Mouse (Mus musculus): ENCODE results near the gene Zfc3h1. TPM values are rescaled to one million over a fixed set of nuclear protein-coding genes. Genes with fewer than 3 reads are reported as not detected.
A peak's percentile ranks its signal among the peaks of the same experiment; 100 is the strongest.

Gene Zfc3h1
- polyA plus RNA-seq, 1 experiment from 2014 or later: 5.0 TPM

- DNase-seq (no peak), ATAC-seq (no peak)
- no peaks in the 10 kb centered on the region for H3K27me3 ChIP-seq (ENCODE audit: insufficient read depth, low read length)
- H3K9me3 ChIP-seq (ENCODE audit: low read length): no peaks in the 10 kb centered on the region
- WGBS (ENCODE audit: insufficient replicate concordance): 53% methylated on average over 7 of the region's 7 CpGs
- H3K4me3 ChIP-seq (ENCODE audit: low read depth, low read length): no peak overlapping the region
- H3K9ac ChIP-seq (replicated peaks): no peak overlapping the region
- H3K4me1 ChIP-seq (ENCODE audit: insufficient read depth): no peaks in the 10 kb centered on the region
- no peaks in the 10 kb centered on the region; the same call in 1 of the 2 replicates for H3K36me3 ChIP-seq (replicated peaks; ENCODE audit: insufficient read depth, low read length)
- TF ChIP-seq EP300 (IDR thresholded peaks at IDR 0.05; ENCODE audit: low read depth): no peak
- H3K4me2 ChIP-seq (ENCODE audit: low read depth, low read length): no peak overlapping the region
- no peak overlapping the region for H3K27ac ChIP-seq (ENCODE audit: low read depth)
Measured at GRCm38 (mm10) chr10:115469040-115469439, 84.3 kb downstream of the Zfc3h1 start.

GRCm38 (mm10) chr10:115470621-115471334, 86.0 kb downstream of the Zfc3h1 start:
- ATAC-seq (no peak), DNase-seq (no peak)
- Histone ChIP-seq H3K4me1 (ENCODE audit: insufficient read depth) (no peaks in the 10 kb centered on the region), H3K9ac (replicated peaks) (no peak overlapping the region), H3K27ac (ENCODE audit: low read depth) (no peak overlapping the region), H3K4me2 (ENCODE audit: low read depth, low read length) (peak overlapping the region; percentile 29), H3K4me3 (ENCODE audit: low read depth, low read length) (no peak overlapping the region), H3K27me3 (ENCODE audit: insufficient read depth, low read length) (no peaks in the 10 kb centered on the region), H3K9me3 (ENCODE audit: low read length) (no peaks in the 10 kb centered on the region), H3K36me3 (replicated peaks; ENCODE audit: insufficient read depth, low read length) (no peaks in the 10 kb centered on the region; the same call in 1 of the 2 replicates)
- WGBS (ENCODE audit: insufficient replicate concordance): 62% methylated on average over 17 of the region's 17 CpGs
- TF ChIP-seq EP300 (IDR thresholded peaks at IDR 0.05; ENCODE audit: low read depth) (no peak), CTCF (IDR thresholded peaks at IDR 0.05; ENCODE audit: low read depth) (no peak)

GRCm38 (mm10) chr10:115473213-115473961, 88.6 kb downstream of the Zfc3h1 start:
- no peak for ATAC-seq
- TF ChIP-seq CTCF (IDR thresholded peaks at IDR 0.05; ENCODE audit: low read depth): no peak
- TF ChIP-seq EP300 (IDR thresholded peaks at IDR 0.05; ENCODE audit: low read depth): no peak
- no peak overlapping the region for H3K27ac ChIP-seq (ENCODE audit: low read depth)
- no peak overlapping the region for H3K4me3 ChIP-seq (ENCODE audit: low read depth, low read length)
- DNase-seq: no peak
- H3K9me3 ChIP-seq (ENCODE audit: low read length): no peaks in the 10 kb centered on the region
- 65% methylated on average over 6 of the region's 6 CpGs for WGBS (ENCODE audit: insufficient replicate concordance)
- H3K36me3 ChIP-seq (replicated peaks; ENCODE audit: insufficient read depth, low read length): no peaks in the 10 kb centered on the region; the same call in 1 of the 2 replicates
- H3K9ac ChIP-seq (replicated peaks): no peak overlapping the region
- H3K27me3 ChIP-seq (ENCODE audit: insufficient read depth, low read length): no peaks in the 10 kb centered on the region
- no peaks in the 10 kb centered on the region; the same call in 1 of the 2 replicates for H3K4me1 ChIP-seq (ENCODE audit: insufficient read depth)
- H3K4me2 ChIP-seq (ENCODE audit: low read depth, low read length): no peak overlapping the region

GRCm38 (mm10) chr10:115475000-115475550, 90.3 kb downstream of the Zfc3h1 start:
- Histone ChIP-seq H3K27me3 (ENCODE audit: insufficient read depth, low read length) (no peaks in the 10 kb centered on the region), H3K9ac (replicated peaks) (no peak overlapping the region), H3K4me2 (ENCODE audit: low read depth, low read length) (no peak overlapping the region), H3K9me3 (ENCODE audit: low read length) (no peaks in the 10 kb centered on the region), H3K36me3 (replicated peaks; ENCODE audit: insufficient read depth, low read length) (no peaks in the 10 kb centered on the region), H3K27ac (ENCODE audit: low read depth) (no peak overlapping the region), H3K4me3 (ENCODE audit: low read depth, low read length) (no peak overlapping the region), H3K4me1 (ENCODE audit: insufficient read depth) (no peaks in the 10 kb centered on the region; the same call in none of the 2 replicates)
- DNase-seq: no peak
- 72% methylated on average over 7 of the region's 7 CpGs for WGBS (ENCODE audit: insufficient replicate concordance)
- no peak for ATAC-seq
- TF ChIP-seq CTCF (IDR thresholded peaks at IDR 0.05; ENCODE audit: low read depth) (no peak), EP300 (IDR thresholded peaks at IDR 0.05; ENCODE audit: low read depth) (no peak)

GRCm38 (mm10) chr10:115476506-115476905, 91.7 kb downstream of the Zfc3h1 start:
- H3K9ac ChIP-seq (replicated peaks): no peak overlapping the region
- WGBS (ENCODE audit: insufficient replicate concordance): 84% methylated on average over 9 of the region's 9 CpGs
- no peaks in the 10 kb centered on the region for H3K9me3 ChIP-seq (ENCODE audit: low read length)
- H3K4me1 ChIP-seq (ENCODE audit: insufficient read depth): no peaks in the 10 kb centered on the region; the same call in none of the 2 replicates
- no peaks in the 10 kb centered on the region for H3K27me3 ChIP-seq (ENCODE audit: insufficient read depth, low read length)
- H3K4me2 ChIP-seq (ENCODE audit: low read depth, low read length): no peak overlapping the region
- no peak overlapping the region for H3K4me3 ChIP-seq (ENCODE audit: low read depth, low read length)
- ATAC-seq (peak; percentile 27; the same call in 1 of the 2 replicates), DNase-seq (peak; percentile 26)
- TF ChIP-seq CTCF (IDR thresholded peaks at IDR 0.05; ENCODE audit: low read depth) (no peak), EP300 (IDR thresholded peaks at IDR 0.05; ENCODE audit: low read depth) (no peak)
- no peak overlapping the region for H3K27ac ChIP-seq (ENCODE audit: low read depth)
- H3K36me3 ChIP-seq (replicated peaks; ENCODE audit: insufficient read depth, low read length): no peaks in the 10 kb centered on the region

All from liver, postnatal 0 days (tissue).